ENCODE assay signal across 8 mouse cellular contexts in the genomic region with DNA sequence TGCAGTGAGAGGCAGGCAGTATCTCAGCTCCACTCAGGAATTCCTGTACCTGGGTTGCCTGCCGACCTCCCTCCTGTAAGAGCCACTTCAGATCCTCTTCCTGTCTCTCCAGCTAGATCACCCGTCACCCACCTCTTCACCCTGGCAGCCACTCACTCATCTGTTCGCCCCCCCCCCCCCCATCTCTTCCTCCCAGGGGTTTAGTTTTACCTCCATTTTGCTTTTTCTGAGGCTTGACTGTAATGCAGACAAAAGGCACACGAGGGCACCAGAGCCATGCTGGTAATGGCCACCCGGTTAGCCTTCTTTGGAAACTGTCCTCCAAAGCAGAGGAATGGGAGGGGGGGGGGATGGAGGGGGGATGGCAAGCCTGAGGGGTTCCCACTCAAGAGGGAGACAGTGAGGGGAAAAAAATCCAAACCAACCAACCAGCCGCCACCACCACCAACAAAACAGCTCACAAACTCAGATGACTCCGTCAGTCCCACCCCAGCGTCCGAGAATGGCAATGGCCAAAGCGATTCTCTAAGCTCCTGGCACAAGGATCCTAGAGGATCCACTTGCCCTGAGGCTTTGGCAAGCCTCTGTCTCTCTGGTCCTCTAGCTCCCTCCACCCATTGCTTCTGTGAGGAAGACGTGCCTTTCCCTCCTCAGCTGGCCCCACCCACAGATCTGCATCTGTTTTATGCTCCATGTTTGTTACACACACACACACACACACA. TPM values are rescaled to one million over a fixed set of nuclear protein-coding genes. Genes with fewer than 3 reads are reported as not detected.
DNase-seq lines count a peak whose midpoint lies in the region; ATAC-seq and TF ChIP-seq lines count a peak whose summit lies in the region.

No protein-coding gene starts in this region.

- DNase-seq in ovary, postnatal 14 days (ENCODE audit: low spot score) = peak; percentile 47
- DNase-seq in ovary, adult 18-20 months (ENCODE audit: low spot score) = no peak
- peak; percentile 48 to 60 for DNase-seq in cerebellum, postnatal 36 days
- DNase-seq in gastrocnemius, postnatal 10 days = peak; percentile 58
- DNase-seq in hindbrain, postnatal 0 days (ENCODE audit: low spot score) = peak; percentile 85
- peak; percentile 58 to 73 for DNase-seq in left cerebral cortex, postnatal 14 days (ENCODE audit: low spot score in 2 of 2)
- peak; percentile 70 for DNase-seq in right cerebral cortex, postnatal 4 days

- H3K27me3 ChIP-seq in hindbrain, postnatal 0 days (ENCODE audit: insufficient read depth, low read length) = no peaks in the 10 kb centered on the region

- H3K9ac ChIP-seq in hindbrain, postnatal 0 days (replicated peaks; ENCODE audit: low read length) = no peak overlapping the region

- TF ChIP-seq CTCF in hindbrain, postnatal 0 days (IDR thresholded peaks at IDR 0.05; ENCODE audit: low read depth) = peak; percentile 83

- H3K36me3 ChIP-seq in hindbrain, postnatal 0 days (ENCODE audit: insufficient read depth, low read length) = no peaks in the 10 kb centered on the region

- intact Hi-C loops in left cerebral cortex, postnatal 14 days (cut with DNase I) = loop anchor here (2.0 to 10.0 kb wide), 5 partner anchors 110 to 709 kb away; no protein-coding TSS in a partner anchor

- peaks cover 8% of the 10 kb centered on the region; the same call in 1 of the 2 replicates for H3K4me1 ChIP-seq in hindbrain, postnatal 0 days (ENCODE audit: insufficient read depth, low read length)

- peak overlapping the region; percentile 39; the same call in 1 of the 2 replicates for H3K4me2 ChIP-seq in hindbrain, postnatal 0 days (ENCODE audit: low read depth, low read length)

- no peak overlapping the region for H3K27ac ChIP-seq in hindbrain, postnatal 0 days

- H3K9me3 ChIP-seq in hindbrain, postnatal 0 days (ENCODE audit: low read length) = no peaks in the 10 kb centered on the region

- ATAC-seq in hindbrain, postnatal 0 days = peak; percentile 65
- peak; percentile 83 for ATAC-seq in megakaryocyte progenitor cell, adult 5-6 weeks (replicated peaks; ENCODE audit: poor library complexity)

- no peak overlapping the region for H3K4me3 ChIP-seq in hindbrain, postnatal 0 days (ENCODE audit: low read length)

- 19% methylated on average over 11 of the region's 11 CpGs for WGBS in hindbrain, postnatal 0 days

RNA-seq across cellular contexts. Expression of a gene that starts 9.8 kb away (rescaled TPM):
- total RNA-seq in gastrocnemius, postnatal 10 days (2021) = 10 to 100 TPM; 73.2 to 75.5 TPM
- 137 and 142 TPM in 2 replicates for total RNA-seq in hindbrain, postnatal 0 days (2014; rRNA removed)
- polyA plus RNA-seq in hindbrain, postnatal 0 days (2015; fragmentation: Nextera tagmentation; extraction: Ambion mirVana) = 60.6 and 64.3 TPM in 2 replicates
- total RNA-seq in left cerebral cortex, postnatal 14 days (2021) = 100 to 1,000 TPM; 110 to 111 TPM
- 37.6 and 43.2 TPM in 2 replicates for total RNA-seq in megakaryocyte progenitor cell, adult 5-6 weeks (2015)
- 38.7 and 40.5 TPM in 2 replicates for total RNA-seq in megakaryocyte progenitor cell, adult 5-6 weeks (2017)
